8 mouse cellular contexts compared by ENCODE assay signal in genomic region chr2:118597673-118598568, GRCm38 (mm10). TPM values are rescaled to one million over a fixed set of nuclear protein-coding genes. Genes with fewer than 3 reads are reported as not detected.
DNase-seq lines count a peak whose midpoint lies in the region; ATAC-seq and TF ChIP-seq lines count a peak whose summit lies in the region.

Bub1b (plus strand) TSS chr2:118598211.

- TF ChIP-seq EP300 in heart, postnatal 0 days (IDR thresholded peaks at IDR 0.05; ENCODE audit: low read depth) = no peak

- no peak for TF ChIP-seq CTCF in E14TG2a.4 (conservative IDR thresholded peaks at IDR 0.05; ENCODE audit: low read length)
- TF ChIP-seq CTCF in heart, postnatal 0 days (IDR thresholded peaks at IDR 0.05; ENCODE audit: low read depth) = no peak
- no peak for TF ChIP-seq CTCF in testis, adult 2 months (IDR thresholded peaks at IDR 0.05; ENCODE audit: control insufficient read depth, insufficient read depth, insufficient replicate concordance, low read depth, low read length)

- H3K4me3 ChIP-seq in E14TG2a.4 (replicated peaks; ENCODE audit: low read length) = peak within 1 kb of the TSS; percentile 93
- H3K4me3 ChIP-seq in forebrain, embryonic 12.5 days (replicated peaks) = peak within 1 kb of the TSS; percentile 70
- peak within 1 kb of the TSS; percentile 75 for H3K4me3 ChIP-seq in heart, postnatal 0 days (ENCODE audit: low read depth, low read length)
- peak within 1 kb of the TSS; percentile 91 for H3K4me3 ChIP-seq in liver, embryonic 16.5 days (ENCODE audit: low read depth, low read length)
- peak within 1 kb of the TSS; percentile 53 for H3K4me3 ChIP-seq in neural tube, embryonic 13.5 days
- peak within 1 kb of the TSS; percentile 96 for H3K4me3 ChIP-seq in testis, adult 2 months (ENCODE audit: control insufficient read depth, low read depth, low read length)

- H3K27me3 ChIP-seq in E14TG2a.4 (ENCODE audit: insufficient read depth, low read length) = peaks cover 10% of the 10 kb centered on the region
- no peaks in the 10 kb centered on the region for H3K27me3 ChIP-seq in forebrain, embryonic 12.5 days
- H3K27me3 ChIP-seq in heart, postnatal 0 days (ENCODE audit: control insufficient read depth, insufficient read depth, low read length) = no peaks in the 10 kb centered on the region
- no peaks in the 10 kb centered on the region for H3K27me3 ChIP-seq in liver, embryonic 16.5 days (ENCODE audit: control insufficient read depth, insufficient read depth, low read depth, low read length)
- no peaks in the 10 kb centered on the region for H3K27me3 ChIP-seq in neural tube, embryonic 13.5 days
- H3K27me3 ChIP-seq in testis, adult 2 months (ENCODE audit: control insufficient read depth, insufficient read depth, low read length) = no peaks in the 10 kb centered on the region

- H3K27ac ChIP-seq in forebrain, embryonic 12.5 days = no peak within 1 kb of the TSS
- H3K27ac ChIP-seq in heart, postnatal 0 days (ENCODE audit: low read depth) = no peak within 1 kb of the TSS; the same call in 1 of the 2 replicates
- H3K27ac ChIP-seq in liver, embryonic 16.5 days (ENCODE audit: low read length) = peak within 1 kb of the TSS; percentile 54
- 0 out of 2 replicates have a peak within 1 kb of the TSS, but pooled peaks have one; percentile 38 for H3K27ac ChIP-seq in neural tube, embryonic 13.5 days (replicated peaks)
- peak within 1 kb of the TSS; percentile 90 for H3K27ac ChIP-seq in testis, adult 2 months (ENCODE audit: control insufficient read depth, insufficient read depth, low read depth, low read length)

- H3K36me3 ChIP-seq in E14TG2a.4 (ENCODE audit: insufficient read depth, low read length) = peaks cover 32% of the 10 kb centered on the region
- H3K36me3 ChIP-seq in forebrain, embryonic 12.5 days (replicated peaks) = peaks cover 25% of the 10 kb centered on the region
- peaks cover 2% of the 10 kb centered on the region; the same call in 1 of the 2 replicates for H3K36me3 ChIP-seq in heart, postnatal 0 days (replicated peaks; ENCODE audit: control insufficient read depth, insufficient read depth, low read length)
- H3K36me3 ChIP-seq in liver, embryonic 16.5 days (ENCODE audit: control insufficient read depth, insufficient read depth) = peaks cover 21% of the 10 kb centered on the region
- no peaks in the 10 kb centered on the region for H3K36me3 ChIP-seq in neural tube, embryonic 13.5 days
- peaks cover 1% of the 10 kb centered on the region; the same call in 1 of the 2 replicates for H3K36me3 ChIP-seq in testis, adult 2 months (ENCODE audit: control insufficient read depth, insufficient read depth, low read length)

- ATAC-seq in forebrain, embryonic 12.5 days (ENCODE audit: low FRiP score) = peak; percentile 98
- ATAC-seq in heart, postnatal 0 days (ENCODE audit: insufficient read depth, low read depth) = peak; percentile 94
- peak; percentile 97 for ATAC-seq in liver, embryonic 16.5 days (ENCODE audit: low read depth)
- peak; percentile 99 for ATAC-seq in neural tube, embryonic 13.5 days (ENCODE audit: low read depth)

- H3K4me2 ChIP-seq in forebrain, embryonic 12.5 days = peak within 1 kb of the TSS; percentile 70
- peak within 1 kb of the TSS; percentile 88 for H3K4me2 ChIP-seq in heart, postnatal 0 days (ENCODE audit: low read depth, low read length)
- peak within 1 kb of the TSS; percentile 54 for H3K4me2 ChIP-seq in liver, embryonic 16.5 days (ENCODE audit: low read depth, low read length)
- peak within 1 kb of the TSS; percentile 85 for H3K4me2 ChIP-seq in neural tube, embryonic 13.5 days

- H3K9me3 ChIP-seq in E14TG2a.4 (ENCODE audit: low read length) = no peaks in the 10 kb centered on the region
- H3K9me3 ChIP-seq in forebrain, embryonic 12.5 days = no peaks in the 10 kb centered on the region
- H3K9me3 ChIP-seq in heart, postnatal 0 days (replicated peaks; ENCODE audit: control insufficient read depth, low read length) = no peaks in the 10 kb centered on the region
- no peaks in the 10 kb centered on the region for H3K9me3 ChIP-seq in liver, embryonic 16.5 days (replicated peaks; ENCODE audit: control insufficient read depth, low read length)
- no peaks in the 10 kb centered on the region for H3K9me3 ChIP-seq in neural tube, embryonic 13.5 days

- peaks cover 30% of the 10 kb centered on the region for H3K4me1 ChIP-seq in E14TG2a.4 (replicated peaks; ENCODE audit: low read depth, low read length)
- H3K4me1 ChIP-seq in forebrain, embryonic 12.5 days = peaks cover 26% of the 10 kb centered on the region
- peaks cover 17% of the 10 kb centered on the region; the same call in 1 of the 2 replicates for H3K4me1 ChIP-seq in heart, postnatal 0 days (ENCODE audit: control insufficient read depth, insufficient read depth)
- H3K4me1 ChIP-seq in liver, embryonic 16.5 days (ENCODE audit: control insufficient read depth, low read depth, low read length) = peaks cover 24% of the 10 kb centered on the region
- peaks cover 17% of the 10 kb centered on the region for H3K4me1 ChIP-seq in neural tube, embryonic 13.5 days (replicated peaks)
- H3K4me1 ChIP-seq in testis, adult 2 months (ENCODE audit: control insufficient read depth, insufficient read depth, low read length) = peaks cover 9% of the 10 kb centered on the region

- WGBS in forebrain, embryonic 12.5 days = 6% methylated on average over 41 of the region's 41 CpGs
- 5% methylated on average over 41 of the region's 41 CpGs for WGBS in heart, postnatal 0 days
- 5% methylated on average over 41 of the region's 41 CpGs for WGBS in liver, embryonic 16.5 days (ENCODE audit: insufficient replicate concordance)
- 5% methylated on average over 41 of the region's 41 CpGs for WGBS in neural tube, embryonic 13.5 days

- peak; percentile 90 for DNase-seq in c-Kit-positive CD71-positive TER-119-positive erythroid progenitor cells, embryonic 14.5 days (ENCODE audit: low spot score)
- peak; percentile 95 for DNase-seq in heart, postnatal 0 days (ENCODE audit: low spot score)
- peak; percentile 93 to 94 for DNase-seq in kidney, postnatal 4 days

- peak within 1 kb of the TSS; percentile 76 for H3K9ac ChIP-seq in forebrain, embryonic 12.5 days
- H3K9ac ChIP-seq in heart, postnatal 0 days (replicated peaks; ENCODE audit: low read depth, low read length) = peak within 1 kb of the TSS; percentile 72
- peak within 1 kb of the TSS; percentile 92 for H3K9ac ChIP-seq in liver, embryonic 16.5 days (ENCODE audit: low read depth, low read length)
- H3K9ac ChIP-seq in neural tube, embryonic 13.5 days = peak within 1 kb of the TSS; percentile 72

- TF ChIP-seq POLR2A in testis, adult 2 months (IDR thresholded peaks at IDR 0.05; ENCODE audit: control insufficient read depth, low read depth, low read length) = peak; percentile 77

RNA-seq across cellular contexts. Expression of gene Bub1b, which starts in this region (rescaled TPM):
- polyA plus RNA-seq in forebrain, embryonic 12.5 days (2016; fragmentation: Nextera tagmentation; extraction: Ambion mirVana) = 112 and 126 TPM in 2 replicates
- total RNA-seq in heart, postnatal 0 days (2014; rRNA removed; ENCODE audit: low replicate concordance) = 37.7 and 46.9 TPM in 2 replicates
- polyA plus RNA-seq in heart, postnatal 0 days (2015; fragmentation: Nextera tagmentation; extraction: Ambion mirVana) = 14.8 and 16.2 TPM in 2 replicates
- polyA plus RNA-seq in liver, embryonic 16.5 days (2015; fragmentation: Nextera tagmentation; extraction: Ambion mirVana) = 40.6 and 42.3 TPM in 2 replicates
- 14.9 and 16.7 TPM in 2 replicates for polyA plus RNA-seq in neural tube, embryonic 13.5 days (2015; fragmentation: Nextera tagmentation; extraction: Ambion mirVana)
- polyA plus RNA-seq in testis, adult 2 months (2012; rRNA removed) = 18.4 and 20.0 TPM in 2 replicates

Comparison
In these comparisons a context has a peak if more than half of its experiments do, and no peak if none do; other contexts are left out.
1. H3K27ac ChIP-seq: peak in liver, embryonic 16.5 days (single experiment), neural tube, embryonic 13.5 days (single experiment) and testis, adult 2 months (single experiment); none in forebrain, embryonic 12.5 days (single experiment) and heart, postnatal 0 days (single experiment).
2. Peak in every context shown above with its lines, with median percentiles within 50 percentile points of each other: H3K4me3 ChIP-seq, DNase-seq, ATAC-seq, H3K4me2 ChIP-seq and H3K9ac ChIP-seq.